Mouse (Mus musculus) heart, postnatal 0 days (tissue): ENCODE data around the gene Gm28043.

Experiments used
- CTCF ChIP-seq: IDR thresholded peaks from 2 replicates; pipeline ENCODE4 v1.5.1; 2016; ENCODE audit warnings: antibody characterized with exemption, control low read depth, low read depth
- EP300 ChIP-seq: IDR thresholded peaks from 2 replicates; pipeline ENCODE4 v1.6.1; 2016; ENCODE audit warnings: antibody characterized with exemption, low read depth

DNA sequence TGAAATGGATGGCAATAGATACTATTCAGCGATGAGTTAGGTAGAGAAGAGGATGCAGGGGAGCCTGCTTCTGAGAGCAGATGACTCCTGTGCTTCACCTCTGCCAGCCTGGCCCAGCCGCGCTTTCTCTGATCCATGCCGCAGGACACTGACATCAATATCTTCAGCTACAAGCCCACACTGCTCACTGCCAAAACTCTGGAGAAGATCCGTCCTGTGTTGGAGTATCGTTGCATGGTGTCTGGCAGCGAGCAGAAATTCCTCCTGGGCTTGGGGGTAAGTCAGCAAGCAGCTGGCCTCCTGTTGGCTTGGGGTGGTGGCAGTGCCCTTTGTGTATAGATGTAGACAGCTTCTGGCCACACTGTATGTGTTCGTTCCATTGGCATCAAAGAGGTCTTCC, 82.3 kb downstream of the Gm28043 start:
- TF ChIP-seq CTCF (no peak), EP300 (no peak)
